Mouse (Mus musculus): ENCODE data around the gene Neu2.

DNA sequence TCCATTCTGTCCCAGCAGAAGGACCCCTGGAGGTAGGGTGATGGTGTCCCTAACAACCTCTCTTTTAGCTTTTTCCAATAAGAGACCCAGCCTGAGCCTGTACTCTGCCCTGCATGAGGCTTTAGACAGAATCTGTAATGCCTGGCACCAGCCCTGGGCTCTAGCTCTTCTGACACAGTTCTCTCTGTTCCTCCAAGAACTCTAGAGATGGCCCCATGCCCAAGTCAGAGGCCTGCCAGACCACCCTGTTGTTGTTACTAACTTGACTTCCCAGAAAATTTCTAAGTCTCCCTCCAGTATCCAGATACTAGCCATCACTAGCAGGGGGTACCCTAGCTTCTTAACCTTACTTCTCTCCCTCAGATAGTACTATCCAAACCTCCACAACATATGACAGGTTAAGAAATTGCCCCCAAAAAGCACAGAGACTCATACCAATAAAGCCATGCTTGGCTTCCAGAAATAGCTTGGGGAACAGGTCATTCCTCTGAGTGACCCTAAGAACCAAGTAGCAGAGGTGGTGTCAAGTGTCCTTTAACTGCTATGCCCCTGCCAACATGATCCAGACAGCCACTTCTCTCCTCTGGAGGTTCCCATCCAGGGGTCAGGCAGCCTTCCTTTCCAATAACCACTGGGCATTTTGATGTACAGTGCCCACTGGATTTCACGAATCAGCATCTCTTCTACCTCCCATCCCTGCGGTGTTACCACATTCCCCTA lies 105.0 kb downstream of the Neu2 start:
- TF ChIP-seq POLR2A (IDR thresholded peaks at IDR 0.05; ENCODE audit: insufficient read depth, low read depth, low read length) (no peak), CTCF (IDR thresholded peaks at IDR 0.05; ENCODE audit: insufficient read depth, low read depth, low read length) (no peak)

Data from olfactory bulb, adult 2 months (tissue).